Mouse (Mus musculus): Measurements from ENCODE around the gene Tnpo3.

GRCm38 (mm10) chr6:29500810-29501209 lies 108.9 kb downstream of the Tnpo3 start:
- TF ChIP-seq CTCF (IDR thresholded peaks at IDR 0.05; ENCODE audit: low read depth, low read length) = no peak
- no peak for TF ChIP-seq POLR2A (IDR thresholded peaks at IDR 0.05; ENCODE audit: extremely low read depth, insufficient read depth, low read length)

All from liver, adult 2 months (tissue).